Mouse (Mus musculus) CD4-positive helper T cell, adult 2 months (primary cell): ENCODE results near the gene Trpc2.
A peak's percentile ranks its signal among the peaks of the same experiment; 100 is the strongest.

Source experiments
- DNase-seq: peaks from one replicate; pipeline ENCODE4 v3.0.0-alpha.2; 2012; ENCODE audit warnings: low read depth, missing footprints, low spot score

Gene Trpc2

DNA sequence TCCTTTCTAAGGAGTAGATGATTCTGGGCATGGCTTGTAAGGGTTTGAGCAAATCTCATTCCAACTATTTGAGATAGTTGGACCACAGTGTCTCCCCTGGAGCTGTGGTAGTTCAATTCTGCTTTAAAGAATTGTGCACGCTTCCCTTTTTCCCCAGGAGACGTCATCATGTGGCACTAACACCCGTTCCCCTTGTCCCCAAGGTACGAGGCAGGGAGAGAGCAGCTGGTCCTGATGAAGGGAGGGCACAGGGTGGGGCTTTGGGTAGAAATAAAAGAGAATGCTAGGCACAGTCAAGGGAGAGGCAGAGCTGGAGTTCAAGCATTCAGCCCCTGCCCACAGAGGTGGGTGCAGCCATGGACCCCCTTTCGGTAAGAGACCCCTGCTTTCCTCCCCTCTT lies at the start of gene Trpc2:
TSS of gene Trpc2 (plus strand) at position 301 of the 400 bp plus-strand sequence.
- no peak for DNase-seq

DNA sequence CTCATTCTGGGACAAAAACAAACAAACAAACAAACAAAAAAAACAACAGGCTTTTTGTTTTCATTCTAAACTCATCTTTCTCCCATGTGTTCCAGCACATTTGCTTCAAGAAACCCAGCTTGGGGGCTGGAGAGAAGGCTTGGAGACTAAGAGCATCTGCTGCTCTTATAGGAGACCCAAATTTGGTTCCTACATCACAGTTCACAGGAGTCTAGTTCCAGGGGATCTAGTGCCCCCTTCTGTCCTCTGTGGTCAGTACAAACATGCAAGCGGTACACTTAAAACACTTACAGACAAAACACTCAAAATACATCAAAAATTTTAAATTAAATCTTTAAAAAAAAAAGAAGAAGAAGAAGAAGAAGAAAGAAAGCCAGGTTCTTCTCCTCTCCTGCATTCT lies 48.0 kb upstream of the Trpc2 start:
- DNase-seq: peak; percentile 13

DNA sequence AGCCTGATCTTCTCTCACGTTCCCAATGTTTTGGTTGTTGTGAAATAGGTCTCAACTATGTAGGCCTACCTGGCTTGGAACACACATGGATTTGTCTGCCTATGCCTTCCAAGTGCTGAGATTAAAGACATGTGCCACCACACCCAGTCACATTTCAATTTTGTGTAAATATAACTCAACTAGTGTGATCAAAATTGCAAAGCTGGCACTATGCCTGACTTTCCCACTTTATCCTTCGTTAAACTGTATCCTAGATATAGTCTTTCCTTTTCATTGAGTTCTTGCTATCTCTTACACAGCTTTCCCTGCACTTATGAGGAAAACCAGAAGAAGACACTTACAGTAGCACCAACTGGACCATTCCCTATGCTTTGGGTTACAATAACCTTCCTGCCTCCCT lies 47.4 kb upstream of the Trpc2 start:
- DNase-seq: no peak

DNA sequence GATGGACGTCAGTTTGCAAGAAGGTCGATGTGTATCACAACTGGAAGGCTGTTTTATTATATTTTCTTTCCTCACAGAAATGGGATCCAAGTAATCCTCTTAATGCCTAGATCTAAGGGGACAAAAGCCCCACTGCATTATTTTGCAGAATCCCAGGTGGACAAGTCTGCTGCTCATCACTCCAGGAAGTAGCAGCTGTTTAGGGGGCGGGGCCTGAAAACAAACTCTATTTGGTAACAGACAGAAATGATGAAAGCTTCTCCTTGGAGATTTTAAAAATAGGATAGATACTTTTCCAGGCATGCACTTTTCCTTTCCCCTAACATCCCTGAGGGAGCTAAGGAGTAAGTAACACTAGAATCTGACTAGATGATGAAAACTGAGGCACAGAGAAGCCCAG lies 45.6 kb upstream of the Trpc2 start:
- DNase-seq: no peak

DNA sequence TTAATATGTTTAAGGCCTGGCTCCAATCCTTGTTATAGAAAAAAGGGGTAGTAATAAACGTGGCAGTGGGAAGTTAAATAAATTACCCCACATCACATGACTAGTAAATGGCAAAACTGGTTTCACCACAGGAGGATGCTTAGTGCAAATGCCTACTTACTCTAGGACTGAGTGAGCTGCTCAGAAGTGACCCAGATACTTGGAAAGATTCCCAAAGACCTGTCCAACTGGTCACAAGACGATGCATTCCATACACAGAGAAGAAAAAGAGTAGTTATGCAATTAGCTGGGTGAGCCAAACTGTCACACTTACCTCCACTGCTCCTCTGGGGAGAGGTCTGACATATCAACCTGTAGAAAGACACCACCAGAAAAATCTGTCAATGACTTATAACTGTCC lies 40.6 kb upstream of the Trpc2 start:
- no peak for DNase-seq

DNA sequence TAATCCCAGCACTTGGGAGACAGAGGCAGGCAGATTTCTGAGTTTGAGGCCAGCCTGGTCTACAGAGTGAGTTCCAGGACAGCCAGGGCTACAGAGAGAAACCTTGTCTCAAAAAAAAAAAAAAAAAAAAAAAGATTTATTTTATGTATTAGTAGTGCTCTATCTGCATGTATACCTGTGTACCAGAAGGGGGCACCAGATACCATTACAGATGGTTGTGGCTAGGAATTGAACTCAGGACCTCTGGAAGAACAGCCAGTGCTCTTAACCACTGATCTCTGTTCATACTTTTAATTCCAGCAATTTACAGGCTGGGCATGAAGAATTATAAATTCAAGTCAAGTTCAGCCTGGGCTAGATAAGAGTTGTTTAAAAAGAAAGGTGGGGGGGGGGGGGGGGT lies 34.4 kb upstream of the Trpc2 start:
- DNase-seq: peak; percentile 46

DNA sequence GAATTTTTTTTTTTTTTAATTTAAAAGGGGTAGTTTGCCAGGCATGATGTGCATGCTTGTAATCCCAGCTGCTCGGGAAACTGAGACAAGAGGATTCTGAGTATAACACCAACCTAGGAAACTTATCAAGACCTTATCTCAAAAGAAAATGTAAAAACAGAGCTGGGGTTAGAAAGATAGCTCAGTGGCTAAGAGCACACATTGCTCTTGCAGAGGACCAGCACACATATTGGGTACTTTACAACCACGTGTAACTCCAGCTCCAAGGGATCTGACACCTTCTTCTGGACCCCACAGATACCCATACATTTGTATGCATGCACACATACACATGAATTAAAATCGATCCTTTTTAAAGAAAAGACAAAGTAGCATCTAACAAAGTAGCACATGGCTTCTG lies 21.6 kb upstream of the Trpc2 start:
- DNase-seq: no peak

DNA sequence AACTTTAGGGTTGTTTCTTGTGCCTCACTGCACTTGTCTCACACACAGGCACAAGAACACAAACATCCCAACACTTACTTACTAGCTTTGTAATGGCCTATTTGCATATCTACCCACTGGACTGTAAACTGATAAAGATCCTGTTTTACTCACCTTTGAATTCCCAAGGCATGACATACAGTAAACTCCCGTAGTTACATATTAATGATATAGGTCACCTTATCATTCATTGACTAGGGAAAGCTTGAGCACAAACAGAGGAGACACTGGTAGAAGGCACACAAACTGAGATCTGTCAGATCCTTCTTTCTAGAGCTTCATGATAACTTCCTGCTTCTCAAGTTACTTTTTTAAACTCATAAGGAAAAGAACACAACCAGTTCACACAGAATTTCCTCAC lies 20.7 kb upstream of the Trpc2 start:
- no peak for DNase-seq

DNA sequence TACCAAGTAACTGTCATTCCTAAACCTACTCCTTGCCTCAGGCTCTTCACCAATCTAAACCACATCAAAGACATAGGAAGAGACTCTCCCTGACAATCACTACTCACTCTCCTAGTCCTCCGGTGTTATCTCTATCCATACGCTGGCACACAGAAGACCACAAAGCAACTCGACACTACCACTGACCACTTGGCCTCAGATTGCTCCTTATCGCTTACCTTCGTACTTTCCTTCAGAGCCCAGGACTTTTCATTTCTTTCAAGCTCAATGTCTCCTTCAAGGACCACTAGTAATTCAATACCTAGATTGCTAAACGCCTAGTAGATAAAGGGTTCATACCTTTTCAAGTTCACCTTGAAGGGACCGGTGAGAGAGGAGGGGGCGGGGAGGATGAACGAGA lies 19.0 kb upstream of the Trpc2 start:
- peak; percentile 24 for DNase-seq

DNA sequence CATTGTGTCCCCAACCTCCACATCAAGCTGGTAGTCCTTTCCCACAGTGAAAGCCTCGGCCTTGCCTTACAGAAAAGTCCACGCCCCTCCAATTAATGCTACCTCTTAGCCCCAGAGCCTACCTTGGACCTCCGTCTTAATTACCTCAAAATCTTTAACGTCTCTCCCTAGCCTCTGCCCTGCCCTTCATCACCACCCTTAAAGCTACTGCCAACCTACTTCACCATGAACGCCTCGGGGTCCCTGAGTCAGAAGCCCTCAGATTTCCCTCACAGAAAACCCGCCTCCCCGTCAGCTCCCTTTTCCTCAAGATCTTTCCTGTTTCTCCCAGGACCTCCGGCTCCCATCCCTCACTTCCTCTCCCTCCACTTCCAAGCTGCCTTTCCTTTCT lies 18.3 kb upstream of the Trpc2 start:
- DNase-seq: no peak

DNA sequence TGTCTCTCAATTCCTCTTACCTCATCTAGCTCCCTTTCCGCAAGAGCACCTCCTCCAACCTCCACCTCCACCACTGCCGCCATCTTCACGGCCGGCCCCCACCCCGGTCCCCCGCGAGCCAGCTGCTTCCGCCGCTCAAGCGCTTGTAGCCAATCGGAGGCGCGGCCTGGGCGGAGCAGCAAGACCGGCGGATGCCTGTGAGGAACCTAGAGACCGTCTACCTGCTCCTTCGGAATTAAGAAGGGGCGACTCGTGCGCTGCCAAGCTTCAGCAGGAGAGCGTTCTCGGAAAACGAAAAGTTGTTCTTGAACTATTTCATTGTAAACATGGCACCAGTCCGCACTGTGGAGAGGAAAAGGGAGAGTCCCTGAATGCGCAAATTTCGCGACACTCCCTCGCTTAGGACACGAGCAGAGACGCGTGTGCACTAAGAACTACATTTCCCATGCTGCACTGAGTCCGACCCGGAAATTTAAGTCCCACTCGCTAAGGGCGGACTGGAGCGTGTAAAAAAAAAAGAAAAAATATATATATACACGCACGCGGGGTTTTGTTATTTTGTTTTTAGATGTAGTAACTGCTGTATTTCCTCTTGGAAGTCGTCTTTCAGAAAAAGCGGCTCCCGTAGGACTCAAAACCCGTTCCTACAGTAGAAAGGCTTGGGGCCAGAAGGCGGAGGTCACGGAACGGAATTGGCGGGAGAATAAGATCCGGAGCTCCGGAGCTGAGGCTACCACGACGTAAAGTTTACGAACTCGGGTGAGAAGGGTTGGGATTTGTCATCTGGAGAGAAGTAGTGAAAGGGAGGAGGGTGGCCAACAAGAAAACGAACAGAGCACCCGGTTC lies 17.6 kb upstream of the Trpc2 start, which contains the start of the genes Rnf121, Xndc1 and Xntrpc:
TSS of gene Rnf121 (minus strand) at position 424 of the 846 bp plus-strand sequence.
TSS of gene Xndc1 (plus strand) at position 466 of the 846 bp plus-strand sequence.
TSS of gene Xntrpc (plus strand) at position 668 of the 846 bp plus-strand sequence.
- DNase-seq: peak; percentile 94

DNA sequence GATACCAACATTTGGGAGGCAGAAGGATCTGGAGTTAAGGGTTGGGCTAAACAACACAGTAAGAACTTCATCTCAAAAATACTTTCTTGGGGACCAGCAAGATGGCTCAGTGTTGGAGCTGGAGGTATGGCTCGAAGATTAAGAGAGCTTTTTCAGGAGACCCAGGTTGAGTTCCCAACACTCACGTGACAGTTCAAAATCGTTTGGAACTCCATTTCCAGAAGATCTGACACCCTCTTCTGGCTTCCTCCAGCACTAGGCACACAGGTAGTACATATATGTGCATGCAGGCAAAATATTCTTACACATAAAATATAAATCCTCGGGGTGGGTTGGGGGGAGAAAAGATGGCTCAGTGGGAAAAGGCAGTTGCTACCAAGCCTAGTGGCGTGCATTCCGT lies 16.6 kb upstream of the Trpc2 start:
- DNase-seq: no peak

DNA sequence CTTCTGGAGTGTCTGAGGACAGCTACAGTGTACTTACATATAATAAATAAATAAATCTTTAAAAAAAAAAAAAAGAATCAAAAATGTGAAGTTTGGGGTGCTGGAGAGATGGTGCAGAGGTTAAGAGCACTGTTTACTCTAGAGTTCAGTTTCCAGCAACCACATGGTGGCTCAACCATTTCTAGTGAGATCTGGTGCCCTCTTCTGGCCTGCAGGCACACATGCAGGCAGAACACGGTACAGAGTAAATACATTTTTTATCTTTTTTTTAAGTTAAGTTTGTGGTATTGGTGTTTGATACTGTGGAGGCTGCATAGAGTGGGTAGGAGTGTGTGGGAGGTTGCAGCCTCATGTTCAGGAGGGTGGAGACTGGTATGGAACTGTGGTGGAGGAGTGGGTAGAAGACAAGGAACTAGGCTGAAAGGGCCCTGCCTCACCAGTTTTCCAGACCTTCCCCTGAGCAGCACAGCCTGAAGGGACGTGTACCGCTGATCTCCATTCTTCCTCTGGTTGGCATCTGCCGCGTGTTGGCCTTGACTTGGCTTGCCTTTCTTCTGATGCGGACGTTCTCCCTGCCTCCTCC lies 6.1 kb upstream of the Trpc2 start:
- peak; percentile 68 for DNase-seq

DNA sequence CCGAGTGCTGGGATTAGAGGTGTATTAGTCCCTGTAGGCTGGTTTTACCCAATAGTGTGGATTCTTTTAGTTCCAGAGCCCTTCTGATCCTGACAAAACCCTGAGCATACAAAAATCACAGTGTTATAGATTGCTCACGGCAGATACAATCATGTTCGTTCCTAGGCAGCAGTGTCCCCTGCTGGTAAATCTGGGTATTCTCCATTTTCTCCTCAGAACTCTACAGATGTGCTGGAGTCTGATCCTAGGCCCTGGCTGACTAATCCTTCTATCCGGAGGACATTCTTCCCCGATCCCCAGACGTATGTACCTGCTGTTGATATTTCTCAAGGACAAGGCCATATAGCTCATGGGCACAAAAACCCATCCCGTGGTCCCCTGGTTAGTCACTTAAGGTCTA lies 4.4 kb upstream of the Trpc2 start:
- DNase-seq: peak; percentile 45

DNA sequence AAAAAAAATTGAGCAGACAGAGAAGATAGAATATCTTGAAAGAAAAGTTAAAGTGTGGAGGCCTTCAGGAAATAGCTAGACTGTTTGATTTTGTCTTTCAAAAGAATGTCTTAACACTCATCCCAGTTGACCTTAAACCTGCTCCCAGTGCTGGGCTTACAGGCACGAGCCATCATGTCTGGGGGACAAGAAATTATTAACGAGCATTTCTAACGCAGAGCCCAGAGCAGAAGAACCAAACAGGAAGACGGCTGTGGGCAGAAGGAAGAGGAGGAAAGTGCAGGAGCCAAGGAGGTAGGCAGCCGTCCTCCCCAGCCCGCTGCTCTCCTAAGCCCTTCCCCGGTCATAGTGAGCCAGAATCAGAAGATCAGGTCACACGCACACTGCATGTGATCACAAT lies 2.6 kb upstream of the Trpc2 start:
- no peak for DNase-seq

DNA sequence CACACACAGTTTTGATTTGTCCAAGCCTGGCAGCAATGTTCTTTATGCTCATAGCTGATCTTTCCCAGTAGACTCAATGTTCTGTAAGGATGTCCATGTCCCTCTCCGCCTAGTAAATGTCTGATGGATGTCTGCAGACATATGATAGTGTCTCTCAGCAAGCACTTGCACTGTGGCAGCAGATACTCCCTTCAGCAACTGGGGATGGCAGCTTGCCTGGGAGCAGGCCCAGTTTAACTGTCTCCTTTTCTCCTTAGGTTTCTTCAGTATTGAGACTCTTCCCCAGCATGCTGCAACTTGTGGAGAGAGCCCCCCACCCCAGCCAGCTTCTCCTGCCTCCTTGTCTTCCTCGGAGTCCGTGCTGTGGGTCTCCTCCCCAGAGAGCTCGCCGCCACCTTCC lies 1.1 kb upstream of the Trpc2 start:
- DNase-seq: no peak

DNA sequence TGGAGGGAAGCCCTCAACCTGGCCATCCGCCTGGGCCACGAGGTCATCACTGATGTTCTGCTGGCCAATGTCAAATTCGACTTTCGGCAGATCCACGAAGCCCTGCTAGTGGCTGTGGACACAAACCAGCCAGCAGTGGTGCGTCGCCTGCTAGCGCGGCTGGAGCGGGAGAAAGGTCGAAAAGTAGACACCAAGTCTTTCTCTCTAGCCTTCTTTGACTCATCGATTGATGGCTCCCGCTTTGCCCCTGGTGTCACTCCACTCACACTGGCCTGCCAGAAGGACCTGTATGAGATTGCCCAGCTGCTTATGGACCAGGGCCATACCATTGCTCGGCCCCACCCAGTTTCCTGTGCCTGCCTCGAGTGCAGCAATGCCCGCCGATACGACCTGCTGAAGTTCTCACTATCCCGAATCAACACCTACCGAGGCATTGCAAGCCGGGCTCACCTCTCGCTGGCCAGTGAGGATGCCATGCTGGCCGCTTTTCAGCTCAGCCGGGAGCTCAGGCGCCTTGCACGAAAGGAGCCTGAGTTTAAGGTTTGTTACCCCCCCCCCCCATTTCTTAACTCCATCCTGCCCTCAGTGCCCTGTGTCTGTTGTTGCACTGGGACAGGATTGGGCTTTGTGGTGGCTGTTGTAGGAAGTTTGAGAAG lies 1.3 kb downstream of the Trpc2 start:
- no peak for DNase-seq

DNA sequence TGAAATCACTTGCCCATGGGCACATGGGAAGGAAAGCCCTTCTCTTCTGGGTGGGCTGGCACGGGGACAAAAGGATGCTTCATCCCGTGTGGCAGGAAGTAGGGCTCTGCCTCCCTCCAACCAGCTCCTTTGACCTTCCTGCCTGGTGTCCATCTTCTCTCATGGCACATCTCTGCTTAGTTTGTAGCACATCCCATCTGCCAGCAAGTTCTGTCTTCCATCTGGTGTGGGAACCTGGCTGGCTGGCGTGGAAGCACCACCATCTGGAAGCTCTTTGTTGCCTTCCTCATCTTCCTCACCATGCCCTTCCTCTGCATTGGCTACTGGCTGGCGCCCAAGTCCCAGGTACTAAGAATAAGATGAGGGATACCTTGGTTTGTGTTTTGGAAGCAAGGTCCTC lies 4.4 kb downstream of the Trpc2 start:
- no peak for DNase-seq

DNA sequence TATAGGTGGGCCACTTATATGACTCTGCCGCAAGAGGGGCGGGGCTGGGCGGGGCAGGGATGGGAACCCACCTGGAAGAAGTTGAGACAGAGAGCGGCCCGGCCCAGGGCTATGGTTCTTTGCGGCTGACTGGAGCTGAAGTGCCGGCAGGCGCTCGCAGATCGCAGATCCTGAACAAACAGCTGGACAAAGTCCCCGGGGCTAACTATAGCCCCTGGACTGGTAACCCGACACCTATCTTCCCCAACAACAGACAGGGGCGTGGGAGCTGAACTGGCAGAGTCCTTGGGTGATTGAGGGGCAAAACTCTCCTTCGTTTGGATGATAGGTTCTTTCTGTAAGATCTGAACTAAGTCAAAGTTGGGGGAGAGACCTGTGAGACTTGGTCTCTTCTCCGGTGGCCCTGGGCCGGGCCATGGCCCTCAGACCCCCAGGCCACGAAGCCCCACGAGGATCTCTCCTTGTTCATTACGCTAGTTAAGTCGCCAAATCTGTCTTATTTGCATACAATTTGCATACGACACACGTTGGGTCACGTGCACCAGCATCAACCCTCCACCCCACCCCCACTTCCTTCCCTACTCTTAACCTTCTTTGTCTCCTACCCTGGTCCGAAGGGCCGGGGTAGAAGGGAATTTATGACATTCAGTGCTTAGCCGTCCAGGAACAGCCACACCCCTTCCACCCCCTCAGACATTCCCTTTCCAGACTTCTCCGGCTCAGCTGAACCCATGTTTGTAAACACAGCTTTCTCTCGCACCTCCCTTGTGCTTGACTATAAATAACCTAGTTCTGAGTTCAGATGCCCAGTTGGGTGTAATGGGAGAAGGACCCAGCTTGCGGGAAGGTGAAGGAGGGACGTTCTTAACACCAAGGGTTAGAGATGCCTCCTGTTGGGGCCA lies 17.1 kb downstream of the Trpc2 start:
- DNase-seq: peak; percentile 71

DNA sequence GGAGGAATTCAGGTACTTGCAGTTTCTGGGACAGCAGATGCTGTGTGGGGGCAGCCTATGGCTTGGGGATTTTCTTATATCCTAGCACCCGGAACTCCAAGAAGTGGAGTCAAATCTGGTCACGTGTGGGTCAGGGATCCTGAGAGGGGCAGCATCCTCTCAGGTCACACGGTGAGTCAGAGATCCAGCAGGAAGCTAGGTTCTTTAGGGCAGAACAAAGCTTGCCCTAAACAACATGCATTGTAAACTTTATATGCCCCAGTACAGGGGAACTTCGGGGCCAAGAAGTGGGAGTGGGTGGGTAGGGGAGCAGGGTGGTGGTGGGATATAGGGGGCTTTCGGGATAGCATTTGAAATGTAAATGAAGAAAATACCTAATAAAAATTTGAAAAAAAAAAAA lies 18.0 kb downstream of the Trpc2 start:
- DNase-seq: no peak

DNA sequence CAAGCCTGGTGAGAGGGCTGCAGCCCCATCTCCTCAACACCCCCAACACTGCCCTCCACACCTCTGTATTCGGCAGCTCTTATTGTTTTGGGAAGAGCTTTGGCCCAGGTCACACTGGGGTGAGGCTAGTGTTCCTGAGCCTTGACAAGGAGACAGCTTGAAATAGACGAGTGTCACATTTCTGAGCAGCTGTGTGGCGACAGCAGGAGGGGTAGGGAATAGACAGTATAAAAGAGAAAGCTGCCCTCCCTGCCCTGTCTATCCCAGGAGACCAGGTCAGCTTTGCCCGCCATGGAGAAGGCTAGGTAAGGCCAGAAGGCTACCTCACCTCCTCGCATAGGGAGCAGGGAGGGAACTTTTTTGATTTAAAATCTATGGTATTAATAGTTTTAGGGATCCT lies 18.6 kb downstream of the Trpc2 start, which contains the start of gene Art1:
TSS of gene Art1 (plus strand) at position 257 of the 400 bp plus-strand sequence.
- no peak for DNase-seq

DNA sequence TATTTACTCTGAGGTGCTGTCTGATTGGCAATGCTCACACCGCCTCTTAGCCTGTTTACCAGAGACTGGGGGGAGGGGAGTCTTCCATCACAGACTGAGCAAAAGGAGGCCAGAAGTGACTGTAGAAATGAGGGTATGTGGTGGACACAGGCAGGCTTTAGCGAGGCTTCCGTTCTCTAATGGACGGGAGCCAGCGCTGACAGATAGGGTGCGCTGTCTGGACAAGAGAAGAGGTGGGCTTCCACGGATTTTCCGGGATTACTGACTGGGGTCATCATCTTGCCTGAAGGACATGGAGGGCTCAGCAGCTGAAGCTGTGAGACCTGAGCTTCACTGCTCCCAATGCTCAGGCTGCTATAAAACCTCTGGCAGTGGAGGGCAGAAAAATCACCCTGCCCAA lies 19.3 kb downstream of the Trpc2 start:
- no peak for DNase-seq
